Mouse (Mus musculus) layer of hippocampus, postnatal 25 days (tissue): ENCODE data around the gene Smim14. TPM values are rescaled to one million over a fixed set of nuclear protein-coding genes. Genes with fewer than 3 reads are reported as not detected.
A peak's percentile ranks its signal among the peaks of the same experiment; 100 is the strongest.

Experiments
- DNase-seq, 2 experiments: peaks; one replicate each; pipeline ENCODE4 v3.0.0; 2022; ENCODE audit warnings: mixed read lengths in 2 of 2, low spot score in 1 of 2; ENCODE audit errors: extremely low spot score in 1 of 2
- total RNA-seq, 2 experiments: library from RNA; stranded (reverse); gene quantifications; 2 replicates each; pipeline ENCODE4 v1.2.3; 2021

Smim14 gene
- total RNA-seq, 2 experiments from 2014 or later = 158 to 162 TPM

DNA sequence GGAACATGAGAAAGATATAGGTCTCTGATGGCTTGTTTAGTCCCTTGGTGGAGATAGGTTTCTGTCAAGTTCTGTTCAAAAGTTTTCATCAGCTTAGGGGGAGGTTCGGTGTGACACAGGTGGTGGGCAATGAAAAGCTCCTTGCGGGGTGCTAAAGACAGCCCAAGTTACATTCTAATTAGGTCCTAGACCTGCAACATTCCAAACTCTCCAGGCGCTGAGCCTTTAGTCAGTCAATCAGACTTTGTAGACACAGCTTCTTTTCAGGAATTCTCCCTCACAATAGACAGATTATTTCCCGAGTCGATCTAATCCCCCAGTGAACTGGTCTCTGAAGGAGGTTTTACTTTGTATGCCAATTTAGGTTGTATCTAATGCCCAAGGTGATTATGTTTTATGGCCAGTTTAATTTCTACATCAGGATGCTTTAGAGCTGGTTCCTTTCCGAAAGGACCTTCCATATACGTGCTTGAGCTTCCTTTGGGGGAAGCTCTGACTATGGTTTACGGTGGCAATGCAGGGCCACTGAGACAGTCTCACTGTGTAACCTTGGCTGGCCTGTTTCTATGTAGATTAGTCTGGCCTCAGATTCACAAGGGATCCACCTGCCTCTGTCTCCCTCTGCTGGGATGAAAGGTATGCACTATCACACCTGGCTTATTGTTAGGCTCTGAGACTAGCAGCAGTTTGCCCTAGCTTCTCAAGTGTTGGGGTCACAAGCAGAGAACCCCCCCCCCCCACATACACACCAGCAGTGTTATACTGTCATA is 11.1 kb downstream of the Smim14 start:
- DNase-seq = no peak

- DNase-seq = no peak
Measured at GRCm38 (mm10) chr5:65524831-65525230, 12.2 kb downstream of the Smim14 start.

DNA sequence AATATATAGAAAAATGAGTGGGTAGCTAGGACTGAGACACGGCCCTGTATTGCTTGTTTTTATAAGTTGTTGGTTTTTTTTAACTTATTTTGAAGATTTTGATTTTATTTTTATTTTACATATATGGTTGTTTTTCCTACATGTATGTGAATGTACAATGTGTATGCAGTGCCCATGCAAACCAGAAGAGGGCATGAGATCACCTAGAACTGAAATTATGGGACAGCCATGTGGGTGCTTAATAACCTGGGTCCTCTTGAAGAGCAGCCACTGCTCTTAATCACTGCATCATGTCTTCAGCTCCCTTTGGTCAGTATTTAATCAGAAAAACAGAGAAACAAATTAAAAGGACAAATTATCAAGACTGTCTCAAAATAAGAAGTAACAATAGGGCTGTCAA is 15.2 kb downstream of the Smim14 start:
- DNase-seq = no peak

GRCm38 (mm10) chr5:65514635-65515278 is 22.2 kb downstream of the Smim14 start:
- DNase-seq = no peak

DNA sequence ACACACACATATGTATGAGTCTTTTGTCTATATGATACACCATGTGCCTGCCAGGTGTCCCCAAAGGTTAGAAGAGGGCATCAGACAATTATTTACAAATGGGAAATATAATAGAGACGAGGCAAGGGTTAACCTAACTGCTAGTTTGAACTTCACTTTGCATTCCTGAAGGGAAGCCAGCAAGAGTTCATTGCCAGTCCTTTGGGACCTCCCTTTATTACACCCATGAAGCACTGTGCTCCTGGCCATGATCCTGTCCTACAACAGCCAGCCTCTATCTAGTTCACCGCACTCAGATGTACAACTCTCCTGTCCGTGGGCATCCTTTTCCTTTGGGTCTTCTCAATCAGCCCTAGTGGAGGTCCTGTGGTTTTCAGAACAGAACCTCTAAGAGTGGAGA is 23.5 kb downstream of the Smim14 start:
- DNase-seq = no peak

GRCm38 (mm10) chr5:65508395-65508794 is 28.6 kb downstream of the Smim14 start:
- DNase-seq = no peak

DNA sequence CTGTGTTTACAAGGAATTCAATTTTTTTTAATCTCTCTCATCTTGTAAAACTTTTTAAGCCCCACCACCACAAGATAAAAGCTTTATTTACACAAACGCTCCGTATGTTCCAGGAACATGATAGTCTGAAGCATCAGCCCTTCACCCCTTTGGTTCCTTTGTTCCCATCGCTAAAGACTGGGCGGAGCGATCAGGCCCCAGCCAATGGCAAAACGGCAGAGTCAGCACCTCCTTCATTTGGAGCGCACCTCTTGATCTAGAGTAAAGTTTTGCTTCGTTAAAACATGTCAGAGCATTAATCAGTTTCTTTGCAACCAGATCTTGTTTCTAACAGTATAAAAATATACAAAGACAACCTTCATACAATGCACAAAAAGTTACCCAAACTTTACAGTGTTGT is 31.2 kb downstream of the Smim14 start:
- no peak for DNase-seq

DNA sequence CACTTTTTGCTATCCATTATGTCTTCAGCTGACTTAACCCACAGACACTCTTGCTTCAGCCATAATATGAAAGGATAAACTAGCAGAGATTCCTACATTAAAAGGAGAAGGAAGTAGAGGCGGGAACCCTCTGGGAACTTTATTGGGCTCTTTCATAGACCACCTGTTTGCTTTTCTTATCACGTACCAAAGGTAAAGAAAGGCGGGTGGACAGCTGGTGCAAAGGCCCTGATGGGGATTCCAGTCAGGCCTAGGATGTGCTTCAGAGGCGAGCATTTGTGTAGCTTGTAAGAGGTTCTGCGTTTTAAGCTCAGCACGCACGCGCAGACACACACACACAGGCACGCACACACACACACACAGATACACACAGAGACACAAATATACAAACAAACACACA is 35.6 kb downstream of the Smim14 start:
- no peak for DNase-seq

DNA sequence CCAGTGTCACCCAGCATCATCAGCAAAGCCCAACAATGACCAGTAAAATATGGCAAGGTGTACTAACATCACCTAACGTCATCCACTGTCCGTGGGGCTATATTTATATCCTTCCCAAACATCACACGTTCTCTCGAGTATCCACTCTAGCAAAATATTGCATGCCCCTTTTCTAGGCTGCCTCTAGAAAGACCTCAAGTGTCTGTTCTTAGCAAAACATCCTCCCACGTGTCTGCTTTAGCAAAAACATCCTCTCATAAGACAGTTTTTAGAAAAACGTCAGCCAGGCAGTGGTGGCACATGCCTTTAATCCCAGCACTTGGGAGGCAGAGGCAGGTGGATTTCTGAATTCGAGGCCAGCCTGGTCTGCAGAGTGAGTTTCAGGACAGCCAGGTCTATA is 36.8 kb downstream of the Smim14 start:
- no peak for DNase-seq

- peak; percentile 85 to 90 for DNase-seq
Measured at GRCm38 (mm10) chr5:65492716-65493531, 44.1 kb downstream of the Smim14 start, which contains the start of gene Gm43552. Gm43552 (minus strand) TSS chr5:65492833.

GRCm38 (mm10) chr5:65491767-65492715 is 44.9 kb downstream of the Smim14 start:
- DNase-seq = peak; percentile 48 to 54

DNA sequence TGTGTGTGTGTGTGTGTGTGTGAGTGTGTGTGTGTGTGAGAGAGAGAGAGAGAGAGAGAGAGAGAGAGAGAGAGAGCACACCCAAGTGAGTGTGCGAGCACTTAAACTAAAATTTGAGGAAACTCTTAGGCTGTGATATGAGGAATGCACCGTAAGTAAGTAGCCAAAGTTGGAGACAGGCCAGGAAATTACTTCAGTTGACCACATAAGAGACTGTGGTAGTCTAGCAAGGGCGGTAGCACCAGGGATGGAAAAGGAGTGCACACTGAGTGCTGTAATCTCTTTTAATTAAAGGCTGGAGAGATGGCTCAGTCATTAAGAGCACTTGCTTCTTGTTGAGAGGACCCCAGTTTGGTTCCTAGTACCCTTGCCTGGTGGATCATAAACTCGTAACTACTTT is 47.2 kb downstream of the Smim14 start:
- no peak for DNase-seq

GRCm38 (mm10) chr5:65488725-65489124 is 48.3 kb downstream of the Smim14 start:
- DNase-seq = no peak

GRCm38 (mm10) chr5:65487381-65487780 is 49.6 kb downstream of the Smim14 start:
- no peak for DNase-seq

GRCm38 (mm10) chr5:65486514-65486913 is 50.5 kb downstream of the Smim14 start:
- no peak for DNase-seq

DNA sequence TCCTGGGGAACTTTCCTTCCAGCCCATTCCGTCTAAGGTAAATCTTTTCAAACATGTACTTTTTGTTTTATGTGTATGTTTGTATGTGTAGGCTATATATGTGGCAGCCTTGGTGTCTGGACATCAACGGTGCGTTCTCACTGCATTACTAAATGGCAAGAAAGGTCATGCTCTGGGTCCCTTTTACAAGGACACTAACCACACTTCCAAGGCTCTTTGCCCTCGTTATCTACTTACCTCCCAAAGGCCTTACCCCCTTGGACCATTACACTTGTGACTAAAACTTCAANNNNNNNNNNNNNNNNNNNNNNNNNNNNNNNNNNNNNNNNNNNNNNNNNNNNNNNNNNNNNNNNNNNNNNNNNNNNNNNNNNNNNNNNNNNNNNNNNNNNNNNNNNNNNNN is 54.0 kb downstream of the Smim14 start:
- DNase-seq = no peak

DNA sequence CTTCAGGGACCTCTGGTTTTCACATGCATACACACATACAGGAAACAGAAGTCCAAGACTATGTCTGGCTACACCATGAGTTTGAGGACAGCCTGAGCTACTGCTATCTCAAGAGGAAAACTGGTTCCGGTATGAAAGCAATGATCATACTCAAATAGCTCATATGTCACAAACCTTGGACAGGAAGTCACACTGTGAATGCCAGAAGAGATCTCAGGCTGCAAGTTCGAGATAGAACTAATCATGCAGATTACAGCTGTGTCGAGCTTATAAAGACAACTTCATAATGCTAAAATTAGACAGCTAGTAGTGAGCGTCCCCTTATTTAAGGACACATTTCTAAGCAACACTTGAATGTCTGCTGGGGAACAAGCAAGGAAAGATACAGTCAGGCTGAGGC is 56.5 kb downstream of the Smim14 start:
- DNase-seq = no peak

DNA sequence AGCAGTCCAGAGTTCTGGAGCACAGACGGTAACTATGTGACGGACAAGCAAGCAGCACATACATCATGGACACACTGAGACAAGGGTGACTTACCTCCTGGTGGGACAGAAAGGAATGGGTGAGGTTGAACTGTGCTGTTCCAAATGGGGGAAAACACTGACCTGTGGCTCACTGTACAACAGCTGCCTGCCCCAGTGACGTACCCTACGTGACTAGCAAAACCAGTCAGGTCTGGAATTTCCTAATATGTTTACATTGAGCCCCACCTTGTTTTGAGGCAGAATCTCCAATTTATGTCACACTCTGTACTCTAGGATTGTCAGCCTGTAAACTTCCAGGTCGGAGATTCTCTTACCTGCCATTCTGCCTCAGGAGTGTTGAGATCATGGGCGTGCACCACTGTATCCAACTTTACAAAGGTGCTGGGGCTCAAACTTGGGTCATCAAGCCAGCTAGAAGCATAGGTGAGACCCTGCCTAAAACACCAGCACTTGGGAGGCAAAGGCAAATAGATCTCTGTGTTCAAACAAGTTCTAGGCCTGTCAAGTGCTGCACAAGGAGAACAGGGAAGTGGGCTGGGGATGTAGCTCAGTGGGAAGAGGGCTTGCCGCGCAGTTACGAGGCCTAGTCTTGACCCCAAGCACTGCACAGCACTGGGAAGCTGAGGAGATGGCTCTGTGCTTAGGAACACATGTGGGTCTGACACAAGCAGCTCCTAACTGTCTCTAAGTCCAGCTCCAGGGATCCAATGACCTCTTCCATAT is 57.1 kb downstream of the Smim14 start:
- DNase-seq = no peak

- no peak for DNase-seq
Measured at GRCm38 (mm10) chr5:65478224-65478623, 58.8 kb downstream of the Smim14 start.
